Mouse (Mus musculus): ENCODE results near the gene Emc10.

Gene Emc10

GRCm38 (mm10) chr7:44464511-44464910, 31.8 kb downstream of the Emc10 start:
- in situ Hi-C loops (cut with MboI, MseI): no loop called here

GRCm38 (mm10) chr7:44463556-44464225, 32.6 kb downstream of the Emc10 start:
- in situ Hi-C loops (cut with MboI, MseI): no loop called here

- in situ Hi-C loops (cut with MboI, MseI): no loop called here
Observed at GRCm38 (mm10) chr7:44463056-44463425, 33.3 kb downstream of the Emc10 start.

- in situ Hi-C loops (cut with MboI, MseI): no loop called here
Observed at GRCm38 (mm10) chr7:44462218-44463055, 33.9 kb downstream of the Emc10 start.

- in situ Hi-C loops (cut with MboI, MseI): no loop called here
Observed at GRCm38 (mm10) chr7:44461503-44462217, 34.7 kb downstream of the Emc10 start.

GRCm38 (mm10) chr7:44460767-44461502, 35.4 kb downstream of the Emc10 start:
- in situ Hi-C loops (cut with MboI, MseI): no loop called here

GRCm38 (mm10) chr7:44460067-44460466, 36.3 kb downstream of the Emc10 start:
- in situ Hi-C loops (cut with MboI, MseI): no loop called here

- in situ Hi-C loops (cut with MboI, MseI): no loop called here
Observed at GRCm38 (mm10) chr7:44456302-44456701, 40.0 kb downstream of the Emc10 start.

GRCm38 (mm10) chr7:44453256-44453655, 43.1 kb downstream of the Emc10 start:
- in situ Hi-C loops (cut with MboI, MseI): no loop called here

- in situ Hi-C loops (cut with MboI, MseI): no loop called here
Observed at GRCm38 (mm10) chr7:44446070-44446855, 50.1 kb downstream of the Emc10 start.

GRCm38 (mm10) chr7:44445528-44445923, 50.8 kb downstream of the Emc10 start:
- in situ Hi-C loops (cut with MboI, MseI): no loop called here

GRCm38 (mm10) chr7:44444886-44445527, 51.3 kb downstream of the Emc10 start:
- in situ Hi-C loops (cut with MboI, MseI): no loop called here

GRCm38 (mm10) chr7:44443268-44444173, 52.8 kb downstream of the Emc10 start:
- in situ Hi-C loops (cut with MboI, MseI): no loop called here

GRCm38 (mm10) chr7:44442407-44442821, 53.9 kb downstream of the Emc10 start:
- in situ Hi-C loops (cut with MboI, MseI): no loop called here

- in situ Hi-C loops (cut with MboI, MseI): no loop called here
Observed at GRCm38 (mm10) chr7:44441648-44442109, 54.6 kb downstream of the Emc10 start.

- in situ Hi-C loops (cut with MboI, MseI): no loop called here
Observed at GRCm38 (mm10) chr7:44441180-44441579, 55.1 kb downstream of the Emc10 start.

GRCm38 (mm10) chr7:44440479-44440878, 55.9 kb downstream of the Emc10 start:
- in situ Hi-C loops (cut with MboI, MseI): no loop called here
